Mouse (Mus musculus) kidney, postnatal 14 days (tissue): ENCODE measurements around the gene Krt9.
"Not testable (repeated sequence)": the region's sequence is repeated elsewhere in the genome, so short reads cannot be mapped to it uniquely, and the experiment has no call there.

Experiments used
- DNase-seq: peaks from one replicate; pipeline ENCODE4 v3.0.0; 2022; ENCODE audit warnings: mixed read lengths

The Krt9 gene

GRCm38 (mm10) chr11:100192992-100193391 is at the start of gene Krt9:
Krt9 (minus strand) TSS chr11:100193246.
- no peak for DNase-seq

DNA sequence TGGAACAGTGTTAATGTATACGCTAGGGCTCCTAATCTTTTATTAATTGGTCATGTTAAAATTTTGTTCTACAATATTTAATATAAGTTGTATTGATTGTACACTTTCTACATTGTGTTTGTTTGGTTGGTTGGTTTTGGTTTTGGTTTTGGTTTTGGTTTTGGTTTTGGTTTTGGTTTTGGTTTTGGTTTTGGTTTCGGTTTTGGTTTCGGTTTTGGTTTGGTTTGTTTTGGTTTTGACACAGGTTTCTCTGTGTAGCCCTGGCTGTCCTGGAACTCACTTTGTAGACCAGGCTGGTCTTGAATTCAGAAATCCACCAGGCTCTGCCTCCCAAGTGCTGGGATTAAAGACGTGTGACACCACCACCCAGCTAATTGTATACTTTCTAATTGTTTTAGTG is 47.2 kb upstream of the Krt9 start:
- not testable (repeated sequence) for DNase-seq

GRCm38 (mm10) chr11:100221741-100222140 is 28.7 kb upstream of the Krt9 start:
- no peak for DNase-seq

DNA sequence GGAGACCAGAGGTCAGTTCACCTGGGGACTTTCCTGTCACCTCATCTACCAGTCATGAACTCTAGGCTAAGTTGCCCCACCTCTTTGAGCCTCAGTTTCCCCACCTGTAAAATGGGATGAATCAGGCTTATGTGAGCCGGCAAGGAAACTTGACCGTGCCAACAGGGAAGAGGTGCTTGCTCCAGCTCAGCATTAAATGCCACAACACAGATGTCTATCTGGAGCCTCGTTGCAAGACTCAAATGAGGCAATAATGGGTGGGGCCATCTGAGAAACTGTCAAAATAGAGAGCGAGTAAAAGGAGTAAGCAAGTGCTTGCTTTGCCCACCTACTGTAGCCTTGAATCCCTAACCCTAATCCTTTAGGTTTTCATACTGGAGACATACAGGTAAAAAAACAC is 26.3 kb upstream of the Krt9 start:
- no peak for DNase-seq

- DNase-seq = no peak
These were observed 15.5 kb upstream of the Krt9 start for GRCm38 (mm10) chr11:100208542-100208941.

- DNase-seq = no peak
These were observed 14.5 kb upstream of the Krt9 start, which contains the start of gene Krt14 for GRCm38 (mm10) chr11:100207498-100207897. Krt14 (minus strand) TSS chr11:100207548.

DNA sequence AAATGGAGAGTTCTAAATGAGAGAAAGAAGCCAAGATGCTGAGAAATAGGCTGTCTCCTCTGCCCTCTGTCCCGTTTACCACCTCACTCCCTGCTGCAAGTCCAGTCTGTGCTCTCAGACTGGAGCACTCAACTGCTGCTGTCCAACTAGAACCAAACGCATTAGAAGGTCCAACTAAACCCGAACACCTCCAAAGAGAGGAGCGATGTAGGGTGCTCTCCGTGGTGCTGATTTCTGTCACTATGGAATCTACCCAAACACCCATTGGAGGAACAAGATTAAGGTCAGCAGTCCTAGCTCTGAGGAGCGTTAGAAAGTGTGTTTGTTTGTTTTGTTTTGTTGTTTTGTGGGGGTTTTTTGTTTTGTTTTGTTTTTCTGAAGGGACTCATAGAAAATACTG is 10.4 kb upstream of the Krt9 start:
- peak; percentile 45 for DNase-seq

DNA sequence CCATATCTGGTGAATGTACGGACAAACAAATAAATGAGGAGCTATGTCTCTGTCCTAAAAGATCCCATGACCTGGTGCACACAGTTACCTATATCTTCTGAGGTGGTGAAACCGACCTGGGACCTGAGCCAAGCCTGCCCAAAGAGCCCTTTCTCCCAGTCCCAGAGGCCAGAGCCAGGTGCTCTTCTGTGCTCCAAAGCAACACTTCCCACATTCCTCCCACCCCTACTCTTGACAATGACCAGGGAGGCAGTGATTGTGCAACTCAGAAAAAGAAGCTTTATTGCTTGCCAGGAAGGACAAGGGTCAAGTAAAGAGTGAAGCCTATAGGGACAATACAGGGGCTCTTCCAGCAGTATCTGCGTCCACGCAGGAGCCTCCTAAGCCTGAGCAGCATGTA is 9.9 kb upstream of the Krt9 start:
- no peak for DNase-seq

DNA sequence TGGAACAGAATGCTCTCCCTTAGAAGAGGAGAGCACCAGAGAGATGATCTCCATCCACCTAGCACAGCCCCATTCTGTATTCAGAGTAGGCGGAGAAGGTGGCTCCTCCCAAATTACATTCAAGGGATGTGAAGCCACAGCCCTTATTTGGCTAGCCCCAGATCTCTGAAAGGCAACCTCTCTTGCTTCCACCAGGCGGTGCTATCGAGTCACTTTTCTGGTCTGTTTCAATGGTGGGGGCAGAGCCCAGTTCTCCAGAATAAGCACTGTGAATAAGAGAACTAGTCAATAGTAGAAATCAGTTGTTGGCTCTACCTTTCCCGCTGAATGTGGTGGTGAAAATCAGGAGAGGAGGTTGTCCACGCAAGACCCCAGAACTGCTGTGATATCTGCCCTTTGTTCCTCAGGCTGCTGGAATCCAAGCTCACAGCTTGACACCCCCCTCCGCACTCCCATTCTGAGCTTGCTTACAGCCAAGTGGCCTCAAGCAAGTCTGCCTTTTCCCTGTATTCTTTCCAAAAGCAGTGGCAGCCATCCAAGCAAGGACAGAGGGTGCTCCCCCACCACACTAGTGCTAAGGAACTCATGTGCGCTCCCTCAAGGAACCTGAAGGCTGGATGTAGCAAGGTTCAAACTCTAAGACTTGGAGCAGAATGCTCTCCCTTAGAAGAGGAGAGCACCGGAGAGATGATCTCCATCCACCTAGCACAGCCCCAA is 7.2 kb upstream of the Krt9 start:
- DNase-seq = no peak

GRCm38 (mm10) chr11:100198666-100199065 is 5.6 kb upstream of the Krt9 start:
- no peak for DNase-seq

DNA sequence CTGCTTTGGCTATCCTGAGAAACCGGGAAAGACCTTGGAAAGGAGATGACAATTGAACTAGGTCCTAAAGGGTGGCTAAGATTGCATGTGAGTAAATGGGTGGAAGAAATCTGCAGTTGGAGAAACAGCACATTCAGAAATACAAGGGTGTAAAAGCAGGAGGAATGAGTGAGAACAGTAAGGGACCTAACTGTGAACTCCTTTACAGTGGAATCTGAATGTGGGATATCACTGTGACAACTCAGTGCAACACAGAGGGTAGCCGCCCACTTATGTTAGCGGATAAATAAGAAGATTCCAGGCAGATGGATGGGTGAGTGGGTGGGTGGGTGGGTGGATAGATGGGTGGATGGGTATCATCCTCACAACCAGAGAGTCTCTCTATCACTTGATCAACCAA is 1.2 kb downstream of the Krt9 start:
- no peak for DNase-seq

- DNase-seq = no peak
These were observed 6.3 kb downstream of the Krt9 start for GRCm38 (mm10) chr11:100186736-100187135.

GRCm38 (mm10) chr11:100181725-100182124 is 11.3 kb downstream of the Krt9 start:
- no peak for DNase-seq

DNA sequence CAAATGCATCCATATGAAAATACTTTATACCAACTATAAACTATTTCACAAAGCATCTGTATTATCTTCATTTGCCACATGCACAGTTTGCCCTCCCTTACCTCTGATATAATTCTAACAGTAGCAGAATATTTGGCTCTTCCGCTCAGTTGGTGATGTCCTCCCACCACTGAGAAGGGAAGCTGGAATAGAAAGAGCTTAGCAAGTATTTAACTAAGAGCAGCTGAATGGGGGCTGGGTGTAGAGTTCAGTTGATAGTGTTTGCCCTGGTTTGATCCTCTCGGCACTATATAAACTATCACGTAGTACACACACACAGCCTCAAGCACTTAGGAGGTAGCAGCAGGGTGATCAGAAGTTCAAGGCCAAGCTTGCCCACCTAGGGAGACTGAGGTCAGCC is 13.8 kb downstream of the Krt9 start:
- no peak for DNase-seq

DNA sequence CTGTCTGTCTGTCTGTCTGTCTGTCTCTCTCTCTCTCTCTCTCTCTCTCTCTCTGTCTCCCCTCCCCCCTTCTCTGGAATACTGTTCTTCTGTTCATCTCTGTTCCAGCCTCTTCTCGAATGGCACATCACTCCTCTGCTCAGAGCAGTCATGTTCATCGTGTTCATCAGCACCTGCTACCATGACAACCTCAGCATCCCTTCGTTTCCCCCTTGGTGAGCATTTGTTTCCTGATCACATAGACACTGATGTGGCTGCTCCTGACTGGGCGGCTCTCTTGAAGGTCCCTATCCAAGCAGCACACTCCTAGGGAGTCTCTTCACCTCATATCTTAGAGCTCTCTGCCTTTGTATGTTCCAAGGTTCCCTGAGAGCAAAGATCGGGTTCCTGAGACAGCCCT is 14.7 kb downstream of the Krt9 start:
- DNase-seq = no peak

DNA sequence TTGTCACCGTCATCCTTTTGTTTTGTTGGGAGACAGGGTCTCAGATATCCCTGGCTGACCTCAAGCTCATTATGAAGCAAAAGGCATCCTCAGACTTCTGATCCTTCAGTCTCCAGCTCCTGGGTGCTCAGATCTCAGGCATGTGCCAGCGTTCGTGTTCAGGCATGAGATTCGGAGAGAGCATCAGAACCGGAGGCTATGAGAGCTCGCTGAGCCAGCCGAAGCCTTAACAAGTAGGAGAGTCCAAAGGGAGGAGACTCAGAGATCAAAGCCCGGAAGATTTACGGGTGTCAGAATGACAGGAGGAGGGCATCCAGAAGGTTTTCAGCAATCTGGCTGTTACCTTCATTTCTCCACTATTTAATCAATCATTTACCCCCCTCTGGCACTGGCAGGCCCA is 16.3 kb downstream of the Krt9 start:
- DNase-seq = no peak

DNA sequence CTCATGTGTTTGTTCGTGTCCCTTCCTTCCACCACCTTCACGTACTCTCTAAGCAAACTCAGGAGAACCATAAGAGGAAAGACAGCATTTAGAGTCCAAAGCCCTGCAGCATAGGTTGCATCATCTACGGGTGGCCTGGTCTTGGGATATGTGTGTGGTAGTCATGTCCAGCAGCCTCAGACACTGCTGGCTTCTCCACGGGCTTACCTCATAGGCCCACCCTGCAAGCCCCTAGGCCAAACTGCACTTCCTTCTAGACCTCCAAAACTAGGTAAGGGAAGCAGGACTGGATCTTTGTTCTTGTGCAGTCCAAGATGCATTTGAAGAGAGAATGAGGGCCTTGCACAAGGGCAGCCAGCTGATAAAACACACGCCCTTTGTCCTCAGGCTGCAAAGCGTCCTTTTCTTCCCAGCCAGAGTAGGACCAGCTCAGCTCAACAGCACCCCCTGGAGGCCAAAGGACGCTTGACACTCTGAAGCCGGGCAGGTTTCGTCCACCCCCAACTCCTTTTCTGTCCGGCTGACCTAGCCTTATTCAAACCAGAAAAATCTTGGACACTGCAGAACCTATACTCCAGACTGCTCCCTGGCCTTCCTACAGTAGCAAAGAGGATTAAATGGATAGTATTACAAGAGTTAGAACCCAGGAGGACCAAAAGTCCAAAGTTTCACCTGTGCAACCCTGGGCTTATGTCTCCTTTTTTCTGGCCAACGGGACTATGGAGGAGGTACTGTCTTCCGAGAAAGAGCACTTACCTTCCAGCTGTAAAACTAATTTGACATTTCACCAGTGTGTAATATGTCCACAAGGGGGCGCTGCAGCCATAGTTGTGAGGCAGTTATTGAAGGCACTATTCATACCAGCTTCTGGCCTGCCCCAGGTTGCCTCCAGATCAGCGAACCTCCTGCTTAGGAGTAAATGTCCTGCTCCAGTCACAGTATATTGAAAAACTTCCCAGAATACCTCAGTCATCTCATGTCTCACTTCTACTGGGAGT is 24.0 kb downstream of the Krt9 start:
- DNase-seq = peak; percentile 73

GRCm38 (mm10) chr11:100168071-100168470 is 25.0 kb downstream of the Krt9 start:
- DNase-seq = peak; percentile 33

DNA sequence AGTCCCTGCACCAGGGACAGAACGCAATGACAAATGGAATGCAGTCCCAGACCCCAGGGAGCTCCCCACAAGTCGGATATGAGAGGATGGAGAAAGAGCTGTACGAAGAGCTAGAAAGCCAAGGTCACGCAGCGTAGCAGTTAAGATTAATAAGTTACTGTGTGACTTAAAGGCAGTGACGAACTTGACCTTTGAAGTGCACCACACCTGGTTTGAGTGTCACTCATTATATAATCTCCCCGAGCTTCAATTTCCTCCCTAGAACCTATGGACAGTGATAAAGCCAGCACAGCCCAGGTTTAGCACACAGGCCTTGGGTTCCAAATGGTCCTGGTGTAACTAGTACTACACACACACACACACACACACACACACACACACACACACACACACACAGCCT is 28.7 kb downstream of the Krt9 start:
- peak; percentile 27 for DNase-seq

GRCm38 (mm10) chr11:100157908-100158477 is 35.1 kb downstream of the Krt9 start:
- no peak for DNase-seq

- DNase-seq = no peak
These were observed 35.7 kb downstream of the Krt9 start for GRCm38 (mm10) chr11:100157331-100157730.

DNA sequence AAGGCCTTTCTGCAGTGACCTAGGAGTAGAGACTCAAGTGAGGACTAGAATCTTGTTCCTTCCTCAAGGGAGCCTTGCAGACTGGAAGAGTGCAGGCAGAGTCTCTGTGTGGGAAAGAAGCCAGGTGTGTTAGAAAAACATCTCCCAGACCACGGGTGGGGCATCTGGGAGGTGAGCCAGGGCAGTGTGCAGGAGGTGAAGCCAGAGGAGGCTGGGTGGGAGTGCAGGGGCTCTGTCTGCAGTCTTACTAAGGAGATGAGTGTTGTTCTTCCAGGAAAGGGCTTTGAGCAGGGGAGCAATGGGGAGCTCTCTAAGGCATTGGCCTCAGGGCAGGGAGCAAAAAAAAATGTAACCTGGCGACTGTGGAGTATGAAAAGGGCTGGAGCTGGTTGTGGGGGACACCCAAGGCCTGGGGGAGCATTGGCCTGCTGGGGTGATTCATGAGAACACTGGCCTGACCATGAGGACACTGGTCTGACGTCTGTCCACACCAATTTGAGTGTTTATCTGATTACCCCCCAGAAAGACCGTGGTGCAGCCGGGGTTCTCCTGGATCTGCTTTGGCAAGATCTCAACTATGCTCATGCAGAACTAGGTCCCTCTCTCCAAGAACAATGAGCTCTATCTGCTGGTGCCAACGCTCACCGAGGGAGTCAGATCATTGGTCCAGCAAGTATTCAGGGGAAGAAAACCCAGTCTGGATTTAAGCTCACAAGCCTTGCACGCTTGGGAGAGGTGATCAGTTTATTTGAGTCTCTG is 37.4 kb downstream of the Krt9 start:
- no peak for DNase-seq
